Mouse (Mus musculus) kidney, embryonic 15.5 days (tissue): ENCODE data around the gene E2f1. TPM values are rescaled to one million over a fixed set of nuclear protein-coding genes. Genes with fewer than 3 reads are reported as not detected.

Experiments used
- ATAC-seq: fragments of 200-750 bp; cut with Nextera tagmentation; replicated peaks from 2 replicates; pipeline ENCODE4 v1.8.0; 2017; ENCODE audit warnings: moderate TSS enrichment; ENCODE audit not compliant: low FRiP score
- H3K27ac ChIP-seq: fragments of 300-500 bp; sonication (generic); 2 replicates; pipeline ENCODE4 v1.5.1; 2015; ENCODE audit warnings: mild to moderate bottlenecking, inconsistent platforms
- H3K27me3 ChIP-seq: fragments of 300-500 bp; sonication (generic); 2 replicates; pipeline ENCODE4 v1.6.1; 2015; ENCODE audit warnings: inconsistent platforms
- H3K36me3 ChIP-seq: fragments of 300-500 bp; sonication (generic); 2 replicates; pipeline ENCODE4 v1.6.1; 2015; ENCODE audit warnings: inconsistent platforms
- H3K4me1 ChIP-seq: fragments of 300-500 bp; sonication (generic); 2 replicates; pipeline ENCODE4 v1.6.1; 2015; ENCODE audit warnings: inconsistent platforms
- H3K4me2 ChIP-seq: fragments of 300-500 bp; sonication (generic); 2 replicates; pipeline ENCODE4 v1.6.1; 2015; ENCODE audit warnings: moderate library complexity, mild to moderate bottlenecking, inconsistent platforms
- H3K4me3 ChIP-seq: fragments of 300-500 bp; sonication (generic); replicated peaks from 2 replicates; pipeline ENCODE4 v1.5.1; 2015; ENCODE audit warnings: mild to moderate bottlenecking, inconsistent platforms
- H3K9ac ChIP-seq: fragments of 300-500 bp; sonication (generic); 2 replicates; pipeline ENCODE4 v1.6.1; 2015; ENCODE audit warnings: mild to moderate bottlenecking, inconsistent platforms
- H3K9me3 ChIP-seq: fragments of 300-500 bp; sonication (generic); replicated peaks from 2 replicates; pipeline ENCODE4 v1.6.1; 2016; ENCODE audit warnings: inconsistent platforms
- WGBS: fragments of 180-500 bp; shearing (Covaris S2); methylation state at CpG from one replicate; pipeline ENCODE4 v1.1.7; 2015; ENCODE audit warnings: mixed read lengths; 5-methylcytosine and 5-hydroxymethylcytosine counted together
- polyA plus RNA-seq: library from polyadenylated mRNA; unstranded; fragments of >200 nt; fragmentation: Nextera tagmentation; extraction: Ambion mirVana; gene quantifications from 2 replicates; pipeline ENCODE4 v1.2.1, GENCODE M21; 2015

The E2f1 gene
- polyA plus RNA-seq, 1 experiment from 2014 or later = 21.0 TPM

GRCm38 (mm10) chr2:154577744-154578067, 8.0 kb upstream of the E2f1 start:
- Histone ChIP-seq H3K27me3 (no peaks in the 10 kb centered on the region), H3K36me3 (no peaks in the 10 kb centered on the region), H3K4me1 (0 out of 2 replicates have a peak, but pooled peaks cover 4% of the 10 kb centered on the region), H3K27ac (no peak overlapping the region), H3K4me3 (no peak overlapping the region), H3K9me3 (no peaks in the 10 kb centered on the region), H3K4me2 (no peak overlapping the region), H3K9ac (no peak overlapping the region)
- 84% methylated on average over 6 of the region's 6 CpGs for WGBS
- ATAC-seq = no peak

GRCm38 (mm10) chr2:154576876-154577743, 7.4 kb upstream of the E2f1 start:
- ATAC-seq = no peak
- no peaks in the 10 kb centered on the region for H3K9me3 ChIP-seq
- H3K4me1 ChIP-seq = 0 out of 2 replicates have a peak, but pooled peaks cover 4% of the 10 kb centered on the region
- no peak overlapping the region for H3K4me2 ChIP-seq
- H3K36me3 ChIP-seq = no peaks in the 10 kb centered on the region
- WGBS = 51% methylated on average over 12 of the region's 12 CpGs
- H3K27me3 ChIP-seq = no peaks in the 10 kb centered on the region
- no peak overlapping the region for H3K27ac ChIP-seq
- H3K4me3 ChIP-seq = no peak overlapping the region
- H3K9ac ChIP-seq = no peak overlapping the region

GRCm38 (mm10) chr2:154574271-154574670, 4.6 kb upstream of the E2f1 start:
- H3K9me3 ChIP-seq = no peaks in the 10 kb centered on the region
- no peak overlapping the region for H3K27ac ChIP-seq
- peaks cover 14% of the 10 kb centered on the region; the same call in 1 of the 2 replicates for H3K4me1 ChIP-seq
- no peak overlapping the region for H3K4me2 ChIP-seq
- no peaks in the 10 kb centered on the region for H3K27me3 ChIP-seq
- ATAC-seq = no peak
- H3K4me3 ChIP-seq = no peak overlapping the region
- 55% methylated on average over 7 of the region's 7 CpGs for WGBS
- H3K9ac ChIP-seq = no peak overlapping the region
- H3K36me3 ChIP-seq = no peaks in the 10 kb centered on the region

DNA sequence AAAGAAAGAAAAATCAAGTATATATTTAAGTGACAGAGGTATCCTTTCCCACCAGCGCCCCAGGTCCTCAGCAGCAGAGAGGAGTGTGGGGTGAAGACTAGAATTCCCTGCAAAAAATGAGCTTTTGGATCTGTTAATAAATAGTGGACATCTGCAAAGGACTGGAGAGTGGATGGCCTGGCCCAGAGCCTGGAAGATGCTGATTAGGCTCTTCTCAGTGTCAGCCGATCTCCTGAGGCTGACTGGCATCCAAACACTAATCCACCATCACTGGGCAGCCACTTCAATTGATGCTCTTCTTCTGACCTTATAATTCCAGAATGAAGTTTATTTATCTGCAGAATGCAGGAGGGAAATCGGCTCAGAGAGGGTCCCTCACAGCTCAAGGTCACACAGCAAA, 3.3 kb upstream of the E2f1 start:
- H3K9me3 ChIP-seq = no peaks in the 10 kb centered on the region
- no peaks in the 10 kb centered on the region for H3K27me3 ChIP-seq
- no peaks in the 10 kb centered on the region for H3K36me3 ChIP-seq
- ATAC-seq = no peak
- H3K4me1 ChIP-seq = peaks cover 26% of the 10 kb centered on the region
- H3K9ac ChIP-seq = no peak overlapping the region
- no peak overlapping the region for H3K4me3 ChIP-seq
- no peak overlapping the region for H3K4me2 ChIP-seq
- no peak overlapping the region for H3K27ac ChIP-seq
- 82% methylated on average over 3 of the region's 3 CpGs for WGBS

- no peaks in the 10 kb centered on the region for H3K9me3 ChIP-seq
- H3K27me3 ChIP-seq = no peaks in the 10 kb centered on the region
- no peak overlapping the region for H3K4me3 ChIP-seq
- H3K4me2 ChIP-seq = no peak overlapping the region
- no peak for ATAC-seq
- no peak overlapping the region for H3K9ac ChIP-seq
- H3K4me1 ChIP-seq = peaks cover 33% of the 10 kb centered on the region
- no peak overlapping the region for H3K27ac ChIP-seq
- 73% methylated on average over 8 of the region's 8 CpGs for WGBS
- no peaks in the 10 kb centered on the region for H3K36me3 ChIP-seq
Measured at GRCm38 (mm10) chr2:154571976-154572375, 2.3 kb upstream of the E2f1 start.

DNA sequence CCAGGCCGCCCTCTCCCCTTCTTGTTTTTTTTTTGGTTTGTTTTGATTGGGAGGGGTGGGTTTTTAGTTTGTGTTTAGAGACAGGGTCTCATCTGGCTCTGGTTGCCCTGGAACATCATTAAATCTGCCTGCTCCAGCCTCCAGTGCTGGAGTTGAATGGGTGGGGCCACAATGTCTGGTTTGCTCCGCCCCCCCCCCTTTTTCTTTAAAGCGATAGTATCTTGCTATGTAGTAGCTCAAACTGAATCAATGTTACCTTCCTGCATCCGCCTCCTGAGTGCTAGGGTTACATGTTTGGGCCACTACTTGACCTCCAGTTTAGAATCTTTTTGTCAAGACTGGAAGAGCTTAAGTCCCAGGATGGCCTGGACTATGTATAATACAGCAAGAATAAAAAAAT, 1.6 kb upstream of the E2f1 start:
- H3K27me3 ChIP-seq = no peaks in the 10 kb centered on the region
- H3K4me2 ChIP-seq = no peak overlapping the region
- H3K27ac ChIP-seq = no peak overlapping the region
- 84% methylated on average over 4 of the region's 4 CpGs for WGBS
- no peak overlapping the region for H3K4me3 ChIP-seq
- no peak overlapping the region for H3K9ac ChIP-seq
- peaks cover 40% of the 10 kb centered on the region for H3K4me1 ChIP-seq
- no peak for ATAC-seq
- H3K36me3 ChIP-seq = no peaks in the 10 kb centered on the region
- H3K9me3 ChIP-seq = no peaks in the 10 kb centered on the region

- no peak for ATAC-seq
- no peaks in the 10 kb centered on the region for H3K36me3 ChIP-seq
- WGBS = 69% methylated on average over 4 of the region's 4 CpGs
- H3K27ac ChIP-seq = peak overlapping the region; percentile 35
- no peak overlapping the region for H3K9ac ChIP-seq
- H3K4me3 ChIP-seq = no peak overlapping the region
- no peaks in the 10 kb centered on the region for H3K27me3 ChIP-seq
- peak overlapping the region; percentile 82 for H3K4me2 ChIP-seq
- H3K4me1 ChIP-seq = peaks cover 46% of the 10 kb centered on the region
- H3K9me3 ChIP-seq = no peaks in the 10 kb centered on the region
Measured at GRCm38 (mm10) chr2:154570666-154571065, 974 bp upstream of the E2f1 start.

GRCm38 (mm10) chr2:154569071-154569748, 482 bp downstream of the E2f1 start:
- H3K9me3 ChIP-seq = no peaks in the 10 kb centered on the region
- peak overlapping the region; percentile 88 for H3K27ac ChIP-seq
- H3K4me1 ChIP-seq = peaks cover 48% of the 10 kb centered on the region
- peak overlapping the region; percentile 82 for H3K4me2 ChIP-seq
- no peaks in the 10 kb centered on the region for H3K27me3 ChIP-seq
- ATAC-seq = peak; percentile 88
- WGBS = under 1% methylated on average over 66 of the region's 70 CpGs
- H3K36me3 ChIP-seq = peaks cover 1% of the 10 kb centered on the region; the same call in 1 of the 2 replicates
- peak overlapping the region; percentile 87 for H3K9ac ChIP-seq
- H3K4me3 ChIP-seq = peak overlapping the region; percentile 92

DNA sequence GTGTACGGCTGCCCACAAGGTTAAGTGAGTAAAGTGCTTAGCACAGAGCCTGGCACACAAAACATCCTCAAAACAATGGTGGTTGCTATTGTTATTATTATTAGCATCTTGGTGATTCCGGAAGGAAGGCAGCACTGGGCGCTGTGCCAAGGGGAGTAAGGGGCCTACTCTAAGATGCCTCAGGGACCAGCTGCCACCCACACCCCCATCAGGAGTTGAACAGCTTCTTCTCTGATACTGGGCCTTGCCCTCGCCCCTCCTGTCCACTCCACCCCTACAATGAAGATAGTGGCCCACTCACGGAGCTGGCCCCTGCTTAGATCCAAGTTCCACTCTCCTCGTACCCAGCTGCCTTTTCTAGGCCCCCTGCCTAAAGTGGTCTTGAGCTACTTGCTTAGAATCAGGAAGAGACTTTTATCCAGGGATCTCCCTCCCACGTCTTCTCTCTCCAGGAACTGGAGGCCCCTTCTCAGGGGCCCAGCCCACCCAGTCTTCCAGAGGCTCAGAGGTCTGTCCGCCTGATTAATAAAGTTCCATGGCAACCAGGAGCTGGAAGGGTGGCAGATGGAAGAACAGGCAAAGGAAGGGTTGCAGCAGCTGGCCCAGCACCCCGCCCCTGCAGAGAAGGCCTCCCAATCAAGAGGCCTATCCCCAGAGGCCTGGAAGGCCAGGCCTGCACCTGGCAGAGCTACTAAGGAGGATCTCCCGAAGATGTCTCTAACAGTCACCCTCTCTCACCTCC, 1.2 kb downstream of the E2f1 start:
- Histone ChIP-seq H3K36me3 (peaks cover 8% of the 10 kb centered on the region; the same call in 1 of the 2 replicates), H3K27me3 (no peaks in the 10 kb centered on the region), H3K4me2 (peak overlapping the region; percentile 82), H3K9ac (peak overlapping the region; percentile 87), H3K4me3 (peak overlapping the region; percentile 92), H3K9me3 (no peaks in the 10 kb centered on the region), H3K4me1 (peaks cover 48% of the 10 kb centered on the region), H3K27ac (peak overlapping the region; percentile 88)
- peak; percentile 10; the same call in 1 of the 2 replicates for ATAC-seq
- WGBS = 15% methylated on average over 10 of the region's 10 CpGs

DNA sequence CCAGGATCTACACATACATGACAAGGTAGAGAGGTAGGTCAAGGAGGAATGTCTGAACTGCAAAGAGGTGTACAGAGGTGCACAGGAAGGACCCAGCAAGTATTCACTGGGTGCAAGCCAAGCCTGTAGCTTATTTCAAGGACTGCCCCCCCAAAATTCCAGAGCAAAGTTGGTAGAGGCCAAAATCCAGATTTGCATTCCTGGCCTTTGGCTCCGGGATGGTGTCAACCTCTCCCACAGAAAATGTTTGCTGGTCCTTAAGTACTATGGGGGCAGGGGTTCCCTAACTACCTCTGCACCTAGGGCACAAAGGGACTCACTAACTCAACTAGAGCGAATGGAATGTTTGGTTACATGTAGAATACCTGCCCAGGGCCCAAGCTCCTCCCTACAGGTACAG, 1.9 kb downstream of the E2f1 start:
- Histone ChIP-seq H3K4me2 (peak overlapping the region; percentile 82), H3K9ac (peak overlapping the region; percentile 87; the same call in 1 of the 2 replicates), H3K4me1 (peaks cover 48% of the 10 kb centered on the region), H3K9me3 (no peaks in the 10 kb centered on the region), H3K27ac (peak overlapping the region; percentile 88), H3K27me3 (no peaks in the 10 kb centered on the region), H3K4me3 (peak overlapping the region; percentile 92), H3K36me3 (peaks cover 16% of the 10 kb centered on the region)
- ATAC-seq = no peak
- 57% methylated on average over 2 of the region's 2 CpGs for WGBS

DNA sequence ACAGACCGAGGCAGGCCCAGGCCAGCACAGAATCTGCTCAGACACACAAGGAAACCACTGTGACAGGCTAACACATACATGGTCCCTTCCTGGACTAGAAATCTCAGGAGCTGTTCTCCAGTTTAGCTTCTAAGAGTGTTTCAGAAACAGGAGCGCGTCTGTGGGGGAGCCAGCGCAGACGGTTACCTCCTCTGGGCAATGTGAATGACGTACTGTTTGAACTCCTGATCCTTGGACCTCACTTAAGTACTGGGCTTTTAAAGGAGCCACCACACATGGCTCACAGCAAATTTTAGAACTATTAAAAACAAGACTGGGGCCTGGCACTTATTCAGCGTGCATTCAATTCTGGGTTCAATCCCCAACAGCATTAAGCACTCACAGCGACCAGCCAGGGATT, 3.1 kb downstream of the E2f1 start:
- 0 out of 2 replicates have a peak overlapping the region, but pooled peaks have one; percentile 7 for H3K4me3 ChIP-seq
- 0 out of 2 replicates have a peak overlapping the region, but pooled peaks have one; percentile 18 for H3K4me2 ChIP-seq
- no peak for ATAC-seq
- peak overlapping the region; percentile 20; the same call in 1 of the 2 replicates for H3K27ac ChIP-seq
- no peaks in the 10 kb centered on the region for H3K9me3 ChIP-seq
- peaks cover 24% of the 10 kb centered on the region for H3K36me3 ChIP-seq
- no peaks in the 10 kb centered on the region for H3K27me3 ChIP-seq
- H3K9ac ChIP-seq = peak overlapping the region; percentile 18; the same call in 1 of the 2 replicates
- 27% methylated on average over 8 of the region's 8 CpGs for WGBS
- H3K4me1 ChIP-seq = peaks cover 48% of the 10 kb centered on the region
